Mouse (Mus musculus) heart, postnatal 0 days (tissue): ENCODE results near the gene Nucb1.

Experiments used
- CTCF ChIP-seq: IDR thresholded peaks from 2 replicates; pipeline ENCODE4 v1.5.1; 2016; ENCODE audit warnings: antibody characterized with exemption, control low read depth, low read depth
- EP300 ChIP-seq: IDR thresholded peaks from 2 replicates; pipeline ENCODE4 v1.6.1; 2016; ENCODE audit warnings: antibody characterized with exemption, low read depth

- TF ChIP-seq CTCF (no peak), EP300 (no peak)
These were observed 66.4 kb downstream of the Nucb1 start for GRCm38 (mm10) chr7:45443526-45444420.
